Mouse (Mus musculus) bone marrow, adult 2 months (tissue): ENCODE results near the gene Rfc4. TPM values are rescaled to one million over a fixed set of nuclear protein-coding genes. Genes with fewer than 3 reads are reported as not detected.

Experiments
- H3K27ac ChIP-seq: fragments of 200-500 bp; 2 replicates; pipeline ENCODE4 v1.5.1; 2012; ENCODE audit warnings: low read depth, mild to moderate bottlenecking, control low read depth, inconsistent platforms, low read length; ENCODE audit not compliant: control insufficient read depth, poor library complexity, insufficient read depth
- H3K4me1 ChIP-seq: fragments of 200-500 bp; 2 replicates; pipeline ENCODE4 v1.6.1; 2011; ENCODE audit warnings: low read length; ENCODE audit not compliant: control insufficient read depth, insufficient read depth
- H3K4me3 ChIP-seq: fragments of 200-500 bp; replicated peaks from 2 replicates; pipeline ENCODE3; 2011; ENCODE audit warnings: mild to moderate bottlenecking, low read depth, low read length, control low read depth; ENCODE audit not compliant: control insufficient read depth
- CTCF ChIP-seq: fragments of 200-500 bp; IDR thresholded peaks from 2 replicates; pipeline ENCODE4 v1.5.1; 2011; ENCODE audit warnings: low read length, control low read depth; ENCODE audit not compliant: control insufficient read depth, insufficient read depth
- POLR2A ChIP-seq: fragments of 200-500 bp; IDR thresholded peaks from 2 replicates; pipeline ENCODE4 v1.6.1; 2011; ENCODE audit warnings: low read depth, mild to moderate bottlenecking, control low read depth, low read length, borderline replicate concordance; ENCODE audit not compliant: control insufficient read depth
- WGBS: fragments of 180-500 bp; shearing (Covaris S2); methylation state at CpG from one replicate; pipeline ENCODE4 v1.1.7; 2018; 5-methylcytosine and 5-hydroxymethylcytosine counted together
- polyA plus RNA-seq: library from polyadenylated mRNA; stranded (reverse); fragments of >200 nt; gene quantifications from 2 replicates; pipeline ENCODE4 v1.2.4, GENCODE M21; 2011; ENCODE audit warnings: low replicate concordance; ENCODE audit not compliant: missing spikeins, insufficient read depth, insufficient read length

The Rfc4 gene
- polyA plus RNA-seq, 1 experiment: 35.1 TPM

DNA sequence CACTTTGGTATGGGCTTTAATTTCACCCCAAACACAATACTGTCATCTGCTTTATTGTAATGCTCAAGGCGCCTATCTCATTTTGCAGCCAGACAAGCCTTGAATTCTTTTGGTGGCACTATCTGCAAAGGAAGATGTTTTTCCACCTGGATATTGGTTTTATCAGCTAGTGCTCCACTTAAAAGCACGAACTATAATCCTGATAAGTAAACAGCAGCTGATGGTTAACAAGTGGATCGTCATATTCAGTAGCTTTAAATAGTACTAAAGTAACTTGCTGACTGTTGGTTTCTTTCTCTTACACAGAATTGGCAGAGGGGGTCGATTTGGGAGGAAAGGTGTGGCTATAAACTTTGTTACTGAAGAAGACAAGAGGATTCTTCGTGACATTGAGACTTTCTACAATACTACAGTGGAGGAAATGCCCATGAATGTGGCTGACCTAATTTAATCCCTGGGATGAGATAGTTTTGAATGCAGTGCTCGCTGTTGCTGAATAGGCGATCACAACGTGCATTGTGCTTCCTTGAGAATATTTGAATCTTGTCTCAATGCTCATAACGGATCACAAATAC is 14.6 kb downstream of the Rfc4 start:
- Histone ChIP-seq H3K4me3 (no peak overlapping the region), H3K4me1 (no peaks in the 10 kb centered on the region; the same call in 1 of the 2 replicates), H3K27ac (no peak overlapping the region)
- no peak for TF ChIP-seq CTCF
- TF ChIP-seq POLR2A: no peak
- 65% methylated on average over 9 of the region's 9 CpGs for WGBS

DNA sequence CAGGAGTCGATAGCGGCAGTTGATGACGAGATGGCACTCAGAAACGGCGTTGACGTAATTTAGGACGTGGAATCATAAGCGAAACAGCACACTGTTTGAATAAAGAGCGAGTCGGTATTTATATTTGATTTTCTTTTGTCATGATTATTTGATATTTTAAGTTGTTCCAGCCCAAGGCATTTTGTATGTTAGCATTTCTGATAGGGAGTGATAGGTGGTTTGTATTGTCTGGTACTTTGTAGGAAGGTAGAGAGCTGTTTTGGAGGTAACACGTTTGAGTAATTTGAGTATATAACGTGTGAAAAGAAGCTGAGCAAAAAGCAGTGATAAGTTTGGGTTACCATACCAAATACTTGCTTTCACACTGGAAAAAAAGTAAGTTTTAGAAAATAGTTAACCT is 15.2 kb downstream of the Rfc4 start:
- TF ChIP-seq CTCF (no peak), POLR2A (no peak)
- 81% methylated on average over 12 of the region's 12 CpGs for WGBS
- Histone ChIP-seq H3K4me1 (no peaks in the 10 kb centered on the region; the same call in 1 of the 2 replicates), H3K27ac (no peak overlapping the region), H3K4me3 (no peak overlapping the region)

DNA sequence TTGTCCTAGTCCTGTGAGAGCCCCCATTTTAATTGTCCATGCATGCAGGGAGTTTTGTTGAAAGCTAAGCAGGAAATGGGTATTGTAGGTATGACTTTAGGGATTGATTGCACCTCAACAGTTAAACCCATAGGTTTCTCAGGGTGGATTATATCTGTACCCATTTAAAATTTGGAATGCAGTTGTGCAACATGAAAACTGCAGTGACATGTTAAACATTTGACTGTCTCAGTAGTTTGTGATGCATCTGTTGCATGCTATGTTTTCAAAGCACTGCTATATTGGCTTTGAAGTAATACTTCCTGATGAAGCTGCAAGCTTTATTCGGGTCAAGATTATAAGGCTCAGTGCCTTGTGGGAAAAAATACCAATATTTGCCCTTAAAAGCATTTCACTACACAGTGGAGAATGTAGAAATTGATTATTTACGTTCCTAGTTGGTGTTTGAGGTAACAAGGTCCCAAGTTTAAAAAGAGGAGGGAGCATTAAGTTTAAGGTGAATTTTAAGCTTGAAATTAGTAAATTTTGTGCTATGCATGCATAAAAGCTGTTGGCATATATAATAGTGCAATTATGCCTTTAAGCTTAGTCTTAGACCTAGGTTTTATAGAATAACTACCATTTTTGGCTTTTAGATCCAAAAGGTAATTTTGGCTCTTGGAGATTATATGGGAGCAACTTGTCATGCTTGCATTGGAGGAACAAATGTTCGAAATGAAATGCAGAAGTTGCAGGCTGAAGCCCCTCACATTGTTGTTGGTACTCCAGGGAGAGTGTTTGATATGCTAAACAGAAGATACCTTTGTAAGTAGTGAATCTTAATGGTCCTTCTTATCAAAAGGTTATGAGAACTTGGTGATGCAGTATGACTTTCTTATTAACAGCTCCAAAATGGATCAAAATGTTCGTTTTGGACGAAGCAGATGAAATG is 17.9 kb downstream of the Rfc4 start:
- WGBS: 32% methylated on average over 5 of the region's 5 CpGs
- TF ChIP-seq POLR2A (no peak), CTCF (no peak)
- Histone ChIP-seq H3K27ac (no peak overlapping the region), H3K4me3 (no peak overlapping the region), H3K4me1 (no peaks in the 10 kb centered on the region; the same call in 1 of the 2 replicates)

DNA sequence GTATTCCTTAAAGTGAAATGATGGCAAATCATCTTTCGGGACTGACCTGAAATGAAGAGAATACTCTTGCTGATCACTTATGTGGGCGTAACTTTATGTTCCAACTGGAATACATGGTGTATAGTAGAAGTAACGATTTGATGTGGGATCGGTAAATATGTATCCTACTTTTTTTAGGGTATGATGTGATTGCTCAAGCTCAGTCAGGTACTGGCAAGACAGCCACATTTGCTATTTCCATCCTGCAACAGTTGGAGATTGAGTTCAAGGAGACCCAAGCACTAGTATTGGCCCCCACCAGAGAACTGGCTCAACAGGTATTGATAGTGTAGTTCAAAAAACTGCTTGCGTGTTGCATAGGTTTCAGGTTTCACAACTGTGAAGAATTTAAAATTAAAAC is 18.6 kb downstream of the Rfc4 start:
- WGBS: 8% methylated on average over 5 of the region's 5 CpGs
- TF ChIP-seq POLR2A: no peak
- no peak for TF ChIP-seq CTCF

DNA sequence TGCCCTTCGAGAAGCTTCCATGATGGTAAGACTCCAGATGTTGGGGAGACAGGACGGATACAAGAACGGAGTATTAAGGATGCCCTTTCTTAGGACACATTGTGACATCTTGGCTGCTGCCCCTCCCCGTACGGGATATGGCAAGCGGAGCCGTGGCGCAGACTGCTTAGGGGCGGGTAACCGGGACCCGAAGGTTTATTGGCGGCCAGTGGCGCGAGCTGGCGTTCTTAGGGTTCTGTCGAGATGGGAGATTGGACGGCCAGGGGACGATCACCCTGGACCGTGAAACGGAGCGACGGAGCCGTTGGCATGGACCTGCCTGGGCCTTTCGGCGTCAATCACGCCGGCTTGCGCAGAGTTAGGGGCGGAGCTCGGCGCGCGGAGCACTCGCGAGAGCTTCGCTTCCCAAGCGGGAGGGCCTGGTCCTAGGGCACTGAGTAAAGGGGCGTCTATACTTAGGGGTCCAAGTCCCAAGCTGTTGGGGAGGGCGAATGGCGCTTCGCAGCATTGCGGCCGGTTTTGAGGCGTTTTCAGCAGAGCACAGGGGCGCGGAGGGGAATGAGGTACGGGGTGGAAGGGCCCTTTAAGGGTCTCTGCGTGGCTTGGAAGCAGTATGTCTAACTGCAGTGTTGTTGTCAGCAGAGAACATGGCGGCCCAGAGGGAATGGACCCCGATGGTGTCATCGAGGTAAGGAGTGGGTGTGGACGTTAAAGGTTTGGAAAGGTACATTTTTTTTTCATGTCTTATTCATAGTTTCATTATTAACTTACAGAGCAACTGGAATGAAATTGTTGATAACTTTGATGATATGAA is 19.4 kb downstream of the Rfc4 start:
- Histone ChIP-seq H3K4me1 (no peaks in the 10 kb centered on the region; the same call in 1 of the 2 replicates), H3K27ac (peak overlapping the region; percentile 97), H3K4me3 (peak overlapping the region; percentile 98)
- TF ChIP-seq POLR2A (peak; percentile 96; the same call in 1 of the 2 replicates), CTCF (no peak)
- WGBS: under 1% methylated on average over 52 of the region's 52 CpGs

More for the DNA sequence above, 18.6 kb downstream of the Rfc4 start:
- peak overlapping the region; percentile 98 for H3K4me3 ChIP-seq
- H3K27ac ChIP-seq: no peak overlapping the region
- no peaks in the 10 kb centered on the region; the same call in 1 of the 2 replicates for H3K4me1 ChIP-seq

DNA sequence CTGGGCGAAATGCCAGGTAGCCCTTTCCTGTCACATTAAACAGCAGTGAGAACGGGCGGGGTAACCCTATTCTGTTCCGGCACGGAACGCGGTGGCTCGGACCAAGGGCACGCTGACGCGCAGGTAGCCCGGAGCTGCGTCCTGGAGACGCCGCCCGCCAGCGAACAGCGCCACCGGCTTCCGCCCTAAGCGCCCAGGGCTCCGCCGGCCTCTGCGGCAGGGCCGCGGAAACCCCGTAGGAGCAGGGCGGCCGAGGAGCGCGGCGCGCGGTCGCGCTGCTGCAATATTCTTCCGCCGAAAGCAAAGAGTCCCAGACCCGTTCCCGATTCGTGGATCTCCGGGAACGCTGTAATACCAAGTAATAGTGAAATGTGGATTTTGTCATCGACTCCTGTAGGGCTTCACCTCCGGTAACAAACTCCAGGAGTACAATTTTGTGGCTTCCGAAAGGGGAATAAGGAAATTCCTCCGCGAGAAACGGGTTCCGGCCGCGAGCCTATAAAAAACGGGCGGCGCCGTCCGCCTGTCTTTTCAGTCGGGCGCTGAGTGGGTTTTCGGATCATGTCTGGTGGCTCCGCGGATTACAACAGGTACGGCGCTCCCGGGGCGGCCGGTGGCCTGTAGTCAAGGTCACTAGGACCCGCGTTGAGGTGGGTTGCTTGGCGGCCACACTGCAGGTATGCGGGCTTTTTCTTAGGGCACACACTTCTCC is 20.1 kb downstream of the Rfc4 start, which contains the start of gene Eif4a2:
Eif4a2 (plus strand) TSS at position 214 of the 712 bp plus-strand sequence.
- TF ChIP-seq POLR2A (peak; percentile 96), CTCF (peak; percentile 19; the same call in 1 of the 2 replicates)
- H3K4me3 ChIP-seq: peak within 1 kb of the TSS; percentile 98
- H3K4me1 ChIP-seq: no peaks in the 10 kb centered on the region; the same call in 1 of the 2 replicates
- WGBS: under 1% methylated on average over 71 of the region's 71 CpGs
- H3K27ac ChIP-seq: peak within 1 kb of the TSS; percentile 97

DNA sequence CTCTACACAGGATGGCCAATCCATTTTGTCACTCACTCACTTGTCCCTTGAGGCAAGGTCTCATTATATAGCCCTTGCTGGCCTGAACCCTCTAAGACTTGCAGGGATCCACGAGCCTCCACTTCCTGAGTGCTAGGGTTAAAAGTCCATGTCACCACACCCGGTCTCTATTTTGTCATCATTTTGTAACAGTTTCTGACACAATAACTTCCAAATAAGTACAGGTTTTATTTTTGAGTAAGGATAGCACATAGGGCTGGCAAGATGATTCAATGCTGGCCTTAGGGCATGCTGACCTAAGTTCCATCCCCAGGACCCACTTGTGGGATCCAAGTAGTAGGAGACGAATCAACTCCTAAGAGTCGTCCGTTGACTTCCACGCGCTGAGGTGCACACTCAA is 21.4 kb downstream of the Rfc4 start:
- no peak overlapping the region for H3K4me3 ChIP-seq
- TF ChIP-seq POLR2A (no peak), CTCF (no peak)
- H3K27ac ChIP-seq: peak overlapping the region; percentile 54; the same call in 1 of the 2 replicates
- H3K4me1 ChIP-seq: no peaks in the 10 kb centered on the region; the same call in 1 of the 2 replicates
- 59% methylated on average over 7 of the region's 7 CpGs for WGBS
